Mouse (Mus musculus) spleen, adult 12 weeks (tissue): Measurements from ENCODE around the gene Eme1.
A peak's percentile ranks its signal among the peaks of the same experiment; 100 is the strongest.
"Not testable (repeated sequence)": the region's sequence is repeated elsewhere in the genome, so short reads cannot be mapped to it uniquely, and the experiment has no call there.

ENCODE experiments used
- DNase-seq: peaks from one replicate; pipeline ENCODE4 v3.0.0; 2022; ENCODE audit warnings: low spot score

The Eme1 gene

DNA sequence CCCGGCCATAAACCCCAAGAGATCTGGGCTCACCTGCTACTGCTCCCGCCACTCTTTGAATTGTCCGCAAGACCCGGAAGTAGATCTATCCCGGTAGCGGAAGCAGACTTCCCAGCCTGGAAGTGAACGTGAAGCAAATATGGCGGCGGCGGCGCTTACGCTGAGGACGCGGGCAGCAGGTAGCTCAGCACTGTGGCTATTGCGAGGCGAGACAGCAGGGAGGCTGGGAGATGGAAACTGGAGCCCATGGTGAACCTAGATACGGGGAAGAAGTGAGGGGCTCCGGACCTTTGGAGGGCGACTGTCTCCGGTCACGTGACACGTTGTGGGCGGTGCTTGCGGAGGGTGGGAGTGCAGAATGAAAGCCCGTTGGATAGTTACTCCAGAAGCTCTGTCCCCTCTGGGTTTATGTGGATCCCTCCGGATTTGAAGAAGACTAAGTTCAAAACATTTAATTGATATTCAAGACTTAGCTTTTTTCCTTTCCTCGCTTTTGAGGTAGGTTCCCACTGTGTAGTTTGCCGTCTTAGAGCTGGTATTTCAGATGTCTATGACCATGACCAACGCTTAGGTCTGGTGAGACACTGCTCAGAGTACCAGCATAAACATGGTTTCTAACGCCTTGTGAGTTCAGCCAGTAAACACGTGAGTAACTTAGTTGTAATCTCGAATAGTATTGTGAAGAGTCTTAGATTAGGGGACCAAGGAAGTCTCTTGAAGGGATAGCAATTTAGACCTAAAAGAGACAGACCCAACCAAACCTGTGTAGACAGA is at the start of gene Eme1, which contains the start of gene Mrpl27:
Eme1 (minus strand) TSS at position 302 of the 774 bp plus-strand sequence.
Mrpl27 (plus strand) TSS at position 105 of the 774 bp plus-strand sequence.
- peak; percentile 85 for DNase-seq

DNA sequence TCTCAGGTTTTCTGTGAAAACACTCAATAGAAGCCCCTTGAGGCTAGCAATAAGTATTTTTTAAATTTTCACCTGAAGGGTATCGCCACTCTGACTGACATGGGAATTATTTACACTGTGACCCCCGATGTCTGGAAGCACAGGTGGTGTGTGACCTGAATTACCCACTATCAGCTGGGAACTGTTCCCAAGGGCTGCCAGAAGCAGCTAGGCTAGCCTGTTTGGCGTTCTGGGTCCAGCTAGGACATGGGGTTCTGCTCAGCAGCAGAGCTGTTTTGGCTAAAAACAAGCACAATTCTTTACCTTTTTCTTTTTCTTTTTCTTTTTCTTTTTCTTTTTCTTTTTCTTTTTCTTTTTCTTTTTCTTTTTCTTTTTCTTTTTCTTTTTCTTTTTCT is 48.4 kb upstream of the Eme1 start:
- DNase-seq, result no peak

DNA sequence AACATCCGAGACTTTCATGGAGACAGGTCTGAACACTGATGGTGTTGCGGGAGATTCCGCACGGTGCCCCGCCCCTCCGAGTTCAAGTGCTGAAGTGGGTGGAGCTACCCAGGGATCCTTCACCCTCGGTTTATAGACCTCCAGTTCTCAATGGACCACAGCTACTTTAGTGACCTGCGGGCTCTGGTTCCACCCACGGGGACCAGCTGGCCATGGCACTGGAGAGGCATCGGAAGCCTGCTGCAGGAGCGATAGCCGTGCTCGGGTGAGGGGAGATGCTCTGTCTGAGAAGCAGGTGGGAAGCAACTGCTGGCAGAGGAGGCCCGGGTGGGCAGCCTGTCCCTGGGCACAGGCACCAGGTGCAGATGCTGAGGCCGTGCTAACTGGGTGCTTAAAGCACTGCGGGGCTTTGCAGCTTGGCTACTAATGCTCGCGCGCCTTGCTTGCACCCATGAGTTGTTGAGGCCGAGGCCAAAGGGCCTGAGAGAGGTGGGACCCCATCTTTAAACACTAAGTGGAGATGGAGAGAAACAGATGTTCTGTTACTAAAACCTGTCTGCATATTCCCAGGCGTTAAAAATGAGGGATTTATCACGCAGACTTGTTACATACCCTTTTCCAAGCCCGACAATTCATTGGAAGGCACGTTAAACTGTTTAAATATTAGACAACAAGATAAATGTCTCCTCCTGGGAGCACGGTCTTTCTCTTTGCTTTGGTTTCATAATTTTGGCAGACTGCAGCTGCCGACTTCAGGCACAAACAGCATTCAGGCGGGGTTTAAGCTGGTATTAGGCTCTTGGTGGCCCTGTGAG is 47.8 kb upstream of the Eme1 start:
- no peak for DNase-seq

DNA sequence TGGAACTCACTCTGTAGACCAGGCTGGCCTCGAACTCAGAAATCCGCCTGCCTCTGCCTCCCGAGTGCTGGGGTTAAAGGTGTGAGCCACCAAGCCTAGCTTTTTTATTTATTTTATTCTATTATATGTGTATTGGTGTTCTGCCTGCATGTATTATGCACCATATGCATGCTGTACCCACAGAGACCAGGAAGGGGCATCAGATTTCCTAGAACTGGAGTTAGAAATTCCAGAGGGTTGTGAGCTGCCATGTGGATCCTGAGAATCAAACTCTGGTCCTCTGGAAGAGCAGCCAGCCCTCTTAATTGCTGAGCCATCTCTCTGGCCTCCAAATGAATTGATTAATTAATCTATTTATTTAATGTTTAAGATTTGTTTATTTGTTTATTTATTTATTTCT is 45.6 kb upstream of the Eme1 start:
- DNase-seq, result no peak

DNA sequence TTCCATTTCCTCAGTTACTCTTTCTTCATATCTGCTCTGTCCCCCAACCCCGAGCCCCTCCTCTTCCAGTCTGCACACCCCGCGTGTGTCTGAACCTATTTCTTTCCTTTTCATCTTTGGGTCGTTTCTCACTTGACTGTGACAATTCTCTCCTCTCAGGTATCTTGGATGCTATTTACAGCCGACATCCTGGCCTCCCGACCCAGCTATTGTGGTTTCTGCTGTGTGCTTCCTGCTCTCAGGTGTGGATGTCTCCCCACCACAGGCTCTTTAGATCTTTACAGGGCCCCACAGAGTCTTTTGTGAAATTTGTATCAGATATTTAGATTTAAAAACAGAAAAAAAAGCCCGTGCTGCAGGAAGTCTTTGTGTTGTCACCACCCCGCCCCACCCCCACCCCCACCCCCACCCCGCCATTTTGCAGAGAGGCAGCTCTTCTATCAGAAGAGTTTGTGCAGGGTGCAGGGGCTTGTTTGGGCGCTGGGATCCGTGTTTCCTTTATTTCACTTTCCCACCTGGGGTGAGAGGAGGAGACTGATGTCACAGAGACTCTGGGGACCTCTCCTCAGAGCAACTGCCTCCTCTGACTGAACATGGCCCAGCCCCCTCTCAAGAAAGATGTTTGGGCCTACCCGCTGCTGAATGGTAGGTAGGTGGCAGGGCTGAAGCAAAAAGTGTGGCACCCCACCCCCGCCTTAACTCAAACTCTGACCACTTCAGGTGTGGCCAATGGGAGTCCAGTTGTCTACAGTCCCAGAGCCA is 44.1 kb upstream of the Eme1 start:
- DNase-seq, result no peak

DNA sequence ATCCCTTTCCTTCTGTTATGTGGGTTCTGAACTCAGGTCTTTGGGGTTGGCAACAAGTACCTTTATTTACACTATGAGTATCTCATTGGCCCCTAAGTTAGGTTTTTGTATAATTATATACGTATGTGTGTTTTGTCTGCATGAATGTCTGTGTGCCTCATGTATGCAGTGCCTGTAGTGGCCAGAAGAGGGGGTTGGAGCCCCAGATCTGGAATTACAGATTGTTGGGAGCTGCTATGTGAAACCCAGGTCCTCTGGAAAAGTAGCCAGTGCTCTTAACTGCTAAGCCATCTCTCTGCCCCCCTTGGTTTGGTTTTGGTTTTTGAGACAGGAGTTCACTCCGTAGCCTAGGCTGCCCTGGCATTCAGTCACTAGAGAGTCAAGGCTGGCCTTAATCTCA is 43.4 kb upstream of the Eme1 start:
- no peak for DNase-seq

DNA sequence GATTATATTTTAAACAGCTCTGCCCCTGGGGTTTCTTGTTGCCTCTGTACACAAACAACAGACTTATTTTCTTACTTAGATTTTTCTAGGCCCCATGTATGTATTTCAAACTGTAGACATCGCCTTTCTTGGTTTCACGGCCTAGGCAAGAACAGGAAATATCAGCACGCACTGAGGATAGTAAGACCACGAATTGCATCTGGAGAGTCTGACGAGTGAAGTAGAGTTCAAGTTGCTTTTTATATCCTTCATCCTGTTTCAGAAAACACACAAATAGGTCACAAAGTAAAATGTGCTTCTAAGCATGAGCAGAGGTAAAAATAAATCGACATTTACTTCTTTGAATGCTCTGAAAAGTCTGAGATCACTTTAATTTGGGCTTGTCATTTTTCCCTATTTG is 41.7 kb upstream of the Eme1 start:
- no peak for DNase-seq

DNA sequence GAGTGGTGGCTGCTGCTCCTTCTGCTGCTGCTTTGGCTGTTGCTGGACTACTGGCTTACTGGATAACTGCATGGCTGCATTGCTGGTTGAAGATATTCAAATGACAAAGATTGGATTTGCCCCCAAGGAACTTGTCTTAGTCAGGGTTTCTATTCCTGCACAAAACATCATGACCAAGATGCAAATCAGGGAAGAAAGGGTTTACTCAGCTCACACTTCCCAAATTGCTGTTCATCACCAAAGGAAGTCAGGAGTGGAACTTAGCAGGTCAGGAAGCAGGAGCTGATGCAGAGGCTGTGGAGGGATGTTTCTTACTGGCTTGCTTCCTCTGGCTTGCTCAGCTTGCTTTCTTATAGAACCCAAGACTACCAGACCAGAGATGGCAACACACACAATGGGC is 38.7 kb upstream of the Eme1 start:
- not testable (repeated sequence) for DNase-seq

DNA sequence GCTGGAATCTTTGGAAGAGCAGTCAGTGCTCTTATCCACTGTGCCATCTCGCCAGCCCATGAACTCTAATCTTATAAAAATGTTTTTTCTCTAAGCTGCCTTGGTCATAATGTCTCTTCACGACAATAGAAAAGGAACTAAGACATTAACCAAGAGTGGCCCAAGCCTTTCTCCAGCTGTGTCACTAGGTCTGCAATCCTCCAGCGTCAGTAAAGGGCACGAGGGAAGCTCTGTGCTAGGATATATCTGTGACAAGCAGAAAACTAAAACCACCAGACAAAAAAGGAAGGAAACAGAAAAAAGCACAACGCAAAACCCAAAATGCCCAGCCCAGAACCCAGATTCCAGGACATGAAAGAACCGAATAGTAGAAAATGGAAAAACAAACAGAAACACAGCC is 33.4 kb upstream of the Eme1 start:
- no peak for DNase-seq

DNA sequence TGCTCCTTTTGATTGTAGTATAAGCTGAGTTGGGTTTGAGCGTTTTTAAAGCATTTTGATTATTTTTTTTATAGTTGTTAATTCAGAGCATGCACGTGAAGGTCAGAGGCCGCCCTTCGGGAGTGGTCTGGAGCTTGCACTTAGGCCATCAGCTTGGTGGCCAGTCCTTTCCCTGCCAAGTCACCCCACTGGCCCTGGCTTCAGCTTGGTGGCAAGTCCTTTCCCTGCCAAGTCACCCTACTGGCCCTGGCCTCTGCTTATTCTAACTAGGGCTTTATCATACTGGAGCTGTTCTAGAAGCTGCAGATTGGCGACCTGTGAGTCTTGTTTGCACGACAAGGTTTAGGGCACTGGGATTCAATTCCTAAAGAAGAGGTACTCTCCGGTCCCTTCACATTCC is 28.7 kb upstream of the Eme1 start:
- no peak for DNase-seq

DNA sequence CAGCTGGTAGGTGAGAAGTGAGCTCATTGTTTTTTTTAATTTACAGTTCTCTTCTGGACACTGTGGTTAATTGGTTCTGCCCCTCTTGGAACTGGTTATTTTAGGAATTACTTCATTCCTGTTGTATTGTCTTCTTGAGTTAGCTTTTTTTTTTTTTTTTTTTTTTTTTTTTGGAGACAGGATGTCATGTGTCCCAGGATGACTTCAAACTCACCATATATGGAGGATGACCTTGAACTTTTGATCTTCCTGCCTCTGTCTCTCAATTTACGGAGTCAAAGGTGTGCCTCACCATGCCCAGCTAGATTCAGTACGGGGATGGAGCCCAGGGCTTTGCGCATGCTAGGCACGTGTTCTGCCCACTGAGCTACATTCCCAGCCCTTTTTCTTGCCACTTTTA is 27.9 kb upstream of the Eme1 start:
- no peak for DNase-seq

DNA sequence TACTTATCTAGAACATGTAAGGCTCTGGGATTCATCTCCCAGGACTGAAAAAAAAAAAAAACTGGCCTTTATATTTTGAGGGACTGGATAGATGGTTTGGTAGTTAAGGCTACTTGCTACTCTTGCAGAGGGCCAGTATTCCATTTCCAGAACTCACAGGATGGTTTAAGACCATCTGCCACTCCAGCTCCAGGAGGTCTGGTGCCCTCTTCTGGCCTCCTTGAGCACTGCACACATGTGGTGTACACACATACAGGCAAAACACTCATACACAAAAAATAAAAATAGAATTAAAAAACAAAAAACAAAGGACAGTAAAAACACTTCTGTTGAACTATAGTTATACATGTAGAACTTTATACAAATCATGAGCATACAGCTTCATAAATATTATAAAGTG is 26.9 kb upstream of the Eme1 start:
- DNase-seq, result no peak

DNA sequence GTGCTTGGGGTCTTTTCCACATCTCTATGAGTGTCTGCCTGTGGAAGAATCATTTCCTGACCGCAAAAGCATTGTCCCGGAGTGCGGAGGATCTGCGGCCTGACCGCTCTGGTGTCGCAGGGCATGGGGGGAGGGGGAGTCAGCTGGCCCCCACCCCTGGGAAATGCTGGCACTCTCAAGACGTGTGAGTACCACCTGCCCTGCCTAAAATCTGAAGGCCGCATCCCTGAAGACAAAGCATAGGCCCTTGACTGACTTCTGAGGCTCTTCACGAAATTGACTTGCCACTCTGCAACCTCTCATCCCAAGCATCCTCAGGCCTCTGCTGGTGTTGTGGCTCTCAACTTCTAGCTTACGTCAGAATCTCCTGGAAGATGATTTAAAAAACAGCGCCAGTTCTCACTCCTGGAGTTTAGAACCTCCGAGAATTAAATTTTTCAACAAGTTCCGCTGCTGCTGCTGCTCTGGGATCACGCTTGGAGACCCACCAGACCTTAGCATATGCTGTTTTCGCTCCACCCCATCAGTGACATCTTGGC is 23.9 kb upstream of the Eme1 start:
- DNase-seq, result no peak

DNA sequence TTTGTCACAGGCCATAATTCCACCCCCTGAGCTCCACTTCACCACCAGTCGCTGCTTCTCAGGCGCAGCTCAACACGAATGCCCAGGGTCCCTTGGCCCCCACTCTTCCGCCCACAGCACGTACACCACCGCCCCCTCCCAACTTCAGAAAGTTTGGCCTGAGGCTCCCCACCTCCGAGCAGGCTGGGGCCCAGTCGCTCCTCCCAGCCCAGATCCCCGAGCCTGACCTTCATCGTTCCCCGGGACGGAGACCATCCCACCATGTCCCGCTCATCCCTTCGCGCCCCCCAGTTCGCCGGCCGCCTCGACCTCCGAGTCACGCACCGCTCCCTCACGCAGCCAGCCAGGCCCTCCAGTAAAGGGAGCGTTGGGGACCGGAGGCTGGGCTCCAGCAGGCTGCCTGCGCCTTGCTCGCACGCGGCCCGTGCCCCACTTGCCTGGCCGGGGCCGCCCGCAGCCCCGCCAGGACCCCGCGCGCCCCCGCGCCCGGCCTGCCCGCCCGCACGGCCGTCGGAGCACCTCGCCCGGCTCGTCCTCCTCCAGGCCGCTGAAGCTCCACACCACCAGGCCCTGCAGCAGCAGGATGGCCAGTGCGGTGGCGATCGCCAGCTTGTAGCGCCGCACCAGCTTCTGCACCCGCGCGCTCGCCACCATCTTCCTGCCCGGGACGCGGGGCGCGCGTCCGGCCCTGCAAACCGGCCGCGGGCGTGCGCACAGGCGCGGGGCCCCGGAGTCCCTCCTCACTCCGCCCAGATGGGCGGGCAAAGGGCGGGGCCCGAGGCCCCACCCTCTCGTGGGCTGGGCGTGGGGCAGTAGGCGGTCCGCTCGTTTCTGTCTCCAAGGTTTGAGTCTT is 23.2 kb upstream of the Eme1 start, which contains the start of gene Xylt2:
Xylt2 (minus strand) TSS at position 762 of the 853 bp plus-strand sequence.
- DNase-seq, result peak; percentile 83

DNA sequence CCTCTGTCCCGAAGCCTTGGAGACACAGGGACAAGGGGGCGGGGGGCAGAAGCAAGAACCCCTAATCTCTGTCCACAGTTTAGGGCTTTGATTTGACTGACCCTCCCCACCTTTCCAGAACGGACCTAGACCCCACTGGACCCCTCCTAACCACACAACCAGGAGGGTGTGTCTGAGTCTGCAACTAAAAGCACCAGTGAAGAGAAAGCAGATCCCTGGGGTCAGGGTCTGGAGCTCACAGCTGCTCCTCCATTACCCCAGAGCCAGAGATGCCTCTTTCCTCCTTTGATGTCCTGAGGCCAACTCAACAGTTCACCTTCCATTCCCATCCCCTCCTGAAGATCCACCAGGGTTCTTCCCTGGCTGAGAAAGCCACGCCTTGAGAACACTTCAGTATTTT is 22.5 kb upstream of the Eme1 start:
- no peak for DNase-seq

DNA sequence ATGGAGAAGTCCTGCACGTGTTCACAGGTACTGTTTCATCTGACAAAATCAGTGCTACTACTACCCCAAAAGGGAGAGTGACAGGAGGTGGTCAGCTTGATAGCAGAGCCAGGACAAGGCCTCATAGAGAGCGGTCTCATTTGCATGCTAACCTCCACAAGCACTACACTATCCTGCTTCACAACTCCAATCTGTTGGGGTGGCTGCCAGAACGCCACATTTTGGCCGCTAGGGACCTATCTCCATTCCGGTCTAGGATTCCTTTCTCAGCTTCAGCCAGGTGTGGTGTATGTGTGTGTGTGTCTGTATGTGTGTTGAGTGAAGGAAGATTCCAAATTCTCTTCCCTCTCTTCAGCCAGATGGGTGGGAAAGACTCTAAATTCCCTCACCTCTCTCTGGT is 21.7 kb upstream of the Eme1 start:
- DNase-seq, result no peak

DNA sequence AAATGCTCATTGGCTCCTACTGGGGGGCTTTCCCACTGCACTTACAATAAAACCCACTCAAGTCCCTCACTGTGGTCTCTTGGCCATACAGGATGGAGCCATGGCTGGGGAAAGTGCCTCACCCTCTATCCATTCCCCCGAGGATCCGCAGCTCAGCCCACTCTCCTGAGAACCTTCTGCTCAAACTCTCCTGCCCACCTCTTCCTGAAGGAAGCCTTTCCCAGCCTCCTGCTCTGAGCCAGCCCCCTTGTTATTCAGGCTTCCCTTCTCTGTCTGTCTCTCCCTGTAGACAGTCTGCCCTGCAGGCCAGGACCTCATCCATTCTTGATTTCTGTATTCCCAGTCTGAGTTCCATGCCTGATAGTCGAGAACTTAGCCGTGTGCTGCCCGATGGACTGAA is 21.2 kb upstream of the Eme1 start:
- no peak for DNase-seq

DNA sequence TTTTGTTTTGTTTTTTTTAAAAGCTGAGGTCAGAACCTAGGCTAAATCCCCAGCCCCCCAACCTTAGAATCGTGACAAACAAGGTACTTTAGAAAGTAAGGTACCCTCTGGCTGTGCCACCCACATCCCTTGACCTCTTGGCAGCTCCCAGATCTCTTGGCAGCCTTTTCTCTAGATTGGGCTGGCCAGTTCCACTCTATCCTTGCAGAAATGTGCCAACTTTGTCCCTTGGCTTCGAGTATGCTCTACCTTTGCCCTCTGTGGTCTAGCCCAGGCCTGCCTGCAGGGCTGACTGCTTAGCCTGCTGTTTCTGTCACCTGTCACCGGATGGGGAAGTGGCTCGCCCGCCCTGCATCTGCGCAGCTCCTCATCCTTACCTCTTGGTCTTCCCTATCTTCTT is 11.5 kb upstream of the Eme1 start:
- no peak for DNase-seq

DNA sequence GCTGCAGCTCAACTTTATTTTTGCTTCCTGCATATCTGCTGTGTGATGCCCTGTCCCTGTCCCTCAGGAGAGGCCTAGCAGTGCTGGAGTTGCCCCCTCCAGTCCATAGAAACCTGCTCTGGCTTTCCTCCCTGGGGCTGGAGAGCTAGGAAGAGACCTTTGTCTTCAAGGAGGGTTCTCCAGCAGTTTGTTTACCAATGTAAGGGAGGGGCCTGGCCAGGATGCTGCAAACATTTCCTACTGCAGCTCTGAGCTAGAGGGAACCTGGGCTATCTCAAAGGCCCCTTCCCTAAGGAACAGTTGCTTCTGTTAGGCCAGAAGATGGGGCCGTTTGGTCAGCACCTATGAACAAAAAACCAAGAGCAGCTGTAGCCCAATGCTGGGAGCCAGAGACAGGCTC is 7.6 kb upstream of the Eme1 start:
- DNase-seq, result no peak

DNA sequence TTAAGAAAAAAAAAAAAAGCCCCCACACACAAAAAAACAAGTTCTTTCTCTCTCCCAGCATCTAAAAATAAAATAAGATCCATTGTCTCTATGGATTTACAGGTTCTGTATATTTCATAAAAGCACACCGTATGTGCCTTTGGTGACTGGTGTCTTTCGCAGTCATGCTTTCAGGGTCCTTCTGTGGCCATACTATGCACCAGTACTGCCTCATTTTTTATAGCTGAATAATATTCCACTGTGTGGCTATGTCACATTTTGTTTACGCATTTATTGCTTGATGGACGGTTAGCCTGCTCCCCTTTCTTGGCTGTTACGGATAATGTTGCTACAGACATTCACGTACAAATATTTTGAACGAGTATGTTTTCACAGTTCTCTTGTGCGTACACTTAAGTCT is 791 bp downstream of the Eme1 start:
- no peak for DNase-seq

DNA sequence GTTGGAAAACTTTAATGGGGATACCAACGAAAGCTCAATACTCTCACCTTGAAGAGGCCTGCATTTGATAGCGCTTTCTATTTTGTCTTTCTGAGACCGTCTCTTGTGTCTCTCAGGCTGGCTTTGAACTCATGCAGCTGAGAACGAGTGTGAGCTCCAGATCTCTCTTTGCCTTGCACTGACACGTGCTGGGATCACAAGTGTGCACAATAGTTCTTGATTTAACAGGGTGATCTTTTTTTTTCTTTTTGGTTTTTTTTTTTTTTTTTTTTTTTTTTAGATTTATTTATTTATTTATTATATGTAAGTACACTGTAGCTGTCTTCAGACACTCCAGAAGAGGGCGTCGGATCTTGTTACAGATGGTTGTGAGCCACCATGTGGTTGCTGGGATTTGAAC is 2.5 kb downstream of the Eme1 start:
- DNase-seq, result not testable (repeated sequence)
